Mouse (Mus musculus): ENCODE measurements around the gene Arsa. TPM values are rescaled to one million over a fixed set of nuclear protein-coding genes. Genes with fewer than 3 reads are reported as not detected.

The Arsa gene
- polyA plus RNA-seq, 1 experiment, result 57.7 TPM

DNA sequence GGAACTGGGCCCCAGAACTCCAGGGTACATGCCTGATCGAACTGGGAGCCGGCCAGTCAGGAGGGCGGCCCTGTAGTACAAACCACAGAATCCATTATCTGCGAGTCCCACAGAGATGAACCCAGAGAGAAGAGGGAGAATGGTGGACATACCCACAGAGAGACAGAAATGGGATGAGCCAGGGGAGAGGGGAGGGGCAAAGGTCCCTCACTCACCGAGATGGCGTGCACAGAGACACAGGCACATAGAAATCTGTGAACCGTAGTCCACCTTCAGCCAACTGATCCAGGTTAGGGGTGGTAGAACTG is 2.0 kb downstream of the Arsa start:
- TF ChIP-seq CTCF (IDR thresholded peaks at IDR 0.05; ENCODE audit: insufficient read depth, low read length), result no peak
- TF ChIP-seq POLR2A (IDR thresholded peaks at IDR 0.05; ENCODE audit: borderline replicate concordance, extremely low read depth, low read depth, low read length), result no peak
- H3K4me3 ChIP-seq (replicated peaks; ENCODE audit: extremely low read depth, low read depth, low read length), result peak overlapping the region; percentile 66
- WGBS, result 85% methylated on average over 7 of the region's 7 CpGs
- peaks cover 7% of the 10 kb centered on the region for H3K4me1 ChIP-seq (ENCODE audit: control insufficient read depth, insufficient read depth, low read length)
- no peak for DNase-seq

DNA sequence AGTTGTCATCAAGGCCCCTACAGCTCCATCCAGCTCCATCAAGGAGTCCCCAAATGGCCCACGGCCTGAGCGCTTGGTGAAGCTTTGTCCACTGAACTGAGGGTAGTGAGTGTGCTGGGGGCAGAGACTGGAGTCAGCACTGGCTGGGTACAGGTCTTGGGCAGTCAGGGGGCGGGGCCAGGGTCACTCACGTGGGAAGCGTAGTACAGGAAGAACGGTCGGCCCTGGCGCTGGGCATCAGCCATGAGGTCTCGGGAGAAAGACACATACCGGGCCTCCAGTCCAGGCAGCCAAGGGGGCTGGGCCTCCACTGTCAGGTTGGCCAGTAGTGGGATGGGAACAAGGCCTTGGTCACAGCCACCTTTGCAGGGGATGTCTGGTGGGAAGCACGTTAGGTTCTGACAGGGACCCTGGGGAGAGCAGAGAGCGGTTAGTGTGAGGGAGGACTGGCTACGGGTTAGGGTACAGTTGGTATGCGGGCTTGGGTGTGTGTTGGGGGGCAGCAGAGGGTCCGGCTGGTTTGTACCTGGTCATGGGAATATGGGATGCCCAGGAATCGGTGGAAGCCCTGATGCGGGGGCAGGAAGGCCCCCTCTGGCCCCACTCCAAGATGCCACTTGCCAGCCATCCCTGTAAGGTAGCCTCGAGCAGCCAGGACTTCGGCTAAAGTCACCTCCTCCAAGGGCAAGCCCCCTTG is 2.5 kb downstream of the Arsa start:
- WGBS, result 91% methylated on average over 19 of the region's 19 CpGs
- H3K4me1 ChIP-seq (ENCODE audit: control insufficient read depth, insufficient read depth, low read length), result peaks cover 5% of the 10 kb centered on the region; the same call in 1 of the 2 replicates
- TF ChIP-seq CTCF (IDR thresholded peaks at IDR 0.05; ENCODE audit: insufficient read depth, low read length) (no peak), POLR2A (IDR thresholded peaks at IDR 0.05; ENCODE audit: borderline replicate concordance, extremely low read depth, low read depth, low read length) (no peak)
- DNase-seq, result no peak
- no peak overlapping the region for H3K4me3 ChIP-seq (replicated peaks; ENCODE audit: extremely low read depth, low read depth, low read length)

DNA sequence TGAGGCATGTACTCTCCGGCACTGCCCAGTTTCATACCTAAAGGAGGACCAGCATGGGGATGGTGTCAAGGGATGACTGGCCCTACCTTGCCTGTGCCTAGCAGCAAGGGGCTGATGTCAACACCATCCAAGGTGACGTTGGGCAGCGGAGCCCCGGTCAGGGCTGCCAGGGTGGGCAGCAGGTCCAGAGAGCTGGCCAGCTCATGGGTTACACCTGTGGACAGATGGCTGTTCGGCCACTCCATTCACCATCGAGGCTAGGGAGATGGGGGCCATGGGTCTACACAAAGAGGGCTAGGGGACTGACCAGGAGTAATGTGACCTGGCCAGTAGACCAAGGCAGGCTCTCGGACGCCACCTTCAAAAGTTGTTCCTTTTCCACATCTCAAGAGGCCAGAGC is 3.3 kb downstream of the Arsa start:
- peaks cover 5% of the 10 kb centered on the region; the same call in 1 of the 2 replicates for H3K4me1 ChIP-seq (ENCODE audit: control insufficient read depth, insufficient read depth, low read length)
- H3K4me3 ChIP-seq (replicated peaks; ENCODE audit: extremely low read depth, low read depth, low read length), result no peak overlapping the region
- DNase-seq, result no peak
- TF ChIP-seq CTCF (IDR thresholded peaks at IDR 0.05; ENCODE audit: insufficient read depth, low read length), result no peak
- TF ChIP-seq POLR2A (IDR thresholded peaks at IDR 0.05; ENCODE audit: borderline replicate concordance, extremely low read depth, low read depth, low read length), result no peak
- WGBS, result 96% methylated on average over 8 of the region's 8 CpGs

DNA sequence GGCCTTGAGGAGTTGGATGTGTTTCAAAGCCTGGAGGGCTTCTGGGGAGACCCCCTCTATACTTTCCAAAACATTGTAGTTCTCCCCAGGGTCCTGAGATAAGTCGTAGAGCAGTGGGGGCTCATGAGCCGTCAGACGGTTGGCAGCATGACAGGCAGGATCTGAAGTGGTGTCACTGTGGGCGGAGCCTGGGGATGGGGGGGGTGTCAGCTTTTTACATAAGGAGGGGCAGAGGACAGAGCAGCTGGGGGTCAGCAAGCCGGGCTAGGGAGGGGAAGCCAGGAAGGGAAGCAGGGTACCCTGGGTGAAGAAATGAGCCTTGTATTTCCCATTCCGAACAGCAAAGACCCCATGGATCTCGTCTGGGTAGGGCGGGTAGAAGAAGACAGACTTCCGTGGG is 3.9 kb downstream of the Arsa start:
- DNase-seq, result no peak
- 74% methylated on average over 9 of the region's 9 CpGs for WGBS
- Histone ChIP-seq H3K4me1 (ENCODE audit: control insufficient read depth, insufficient read depth, low read length) (peaks cover 5% of the 10 kb centered on the region; the same call in 1 of the 2 replicates), H3K4me3 (replicated peaks; ENCODE audit: extremely low read depth, low read depth, low read length) (no peak overlapping the region)
- TF ChIP-seq CTCF (IDR thresholded peaks at IDR 0.05; ENCODE audit: insufficient read depth, low read length), result no peak
- TF ChIP-seq POLR2A (IDR thresholded peaks at IDR 0.05; ENCODE audit: borderline replicate concordance, extremely low read depth, low read depth, low read length), result no peak

DNA sequence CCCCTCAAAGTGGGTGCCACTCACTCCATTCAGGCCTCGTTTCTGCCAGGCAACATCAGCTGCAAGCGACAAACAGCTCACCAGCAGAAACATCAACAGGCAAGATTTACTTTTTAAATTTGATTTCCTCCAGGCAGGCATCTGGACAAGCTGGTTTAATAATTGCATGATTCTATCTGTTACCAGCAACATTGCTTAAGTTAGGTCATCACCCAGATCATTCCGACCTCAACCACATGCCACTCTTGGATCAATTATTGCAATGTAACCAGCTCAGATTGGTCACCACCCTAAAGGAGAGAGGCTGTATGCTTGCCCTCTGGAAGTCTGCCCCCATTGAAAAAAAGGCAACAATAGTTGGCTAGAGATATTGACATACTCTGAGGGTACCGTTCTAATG is 5.7 kb downstream of the Arsa start:
- WGBS, result 79% methylated on average over 4 of the region's 4 CpGs
- H3K4me3 ChIP-seq (replicated peaks; ENCODE audit: extremely low read depth, low read depth, low read length), result no peak overlapping the region
- no peak for DNase-seq
- TF ChIP-seq POLR2A (IDR thresholded peaks at IDR 0.05; ENCODE audit: borderline replicate concordance, extremely low read depth, low read depth, low read length), result no peak
- H3K4me1 ChIP-seq (ENCODE audit: control insufficient read depth, insufficient read depth, low read length), result 0 out of 2 replicates have a peak, but pooled peaks cover 3% of the 10 kb centered on the region

DNA sequence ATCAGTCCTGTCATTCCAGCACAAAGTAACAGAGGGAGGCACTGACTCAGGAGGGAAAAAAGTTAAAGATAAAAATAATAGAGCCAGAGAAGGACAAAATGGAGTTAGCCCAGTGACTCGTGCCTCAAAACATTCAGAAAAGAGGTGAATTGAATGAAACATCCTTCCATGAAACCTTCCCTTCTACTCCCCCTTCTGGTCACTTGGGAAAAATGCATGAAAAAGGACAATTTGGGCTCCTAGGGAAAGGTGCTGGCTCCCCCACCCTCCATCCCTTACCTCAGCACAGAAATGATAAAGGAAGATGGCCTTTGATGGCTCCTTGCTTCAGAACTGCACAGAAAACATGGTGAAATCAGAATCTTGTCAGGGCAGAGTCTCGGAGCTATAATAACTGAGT is 8.6 kb downstream of the Arsa start:
- DNase-seq, result no peak
- TF ChIP-seq POLR2A (IDR thresholded peaks at IDR 0.05; ENCODE audit: borderline replicate concordance, extremely low read depth, low read depth, low read length), result no peak
- peak; percentile 20; the same call in 1 of the 2 replicates for TF ChIP-seq CTCF (IDR thresholded peaks at IDR 0.05; ENCODE audit: insufficient read depth, low read length)
- H3K4me3 ChIP-seq (replicated peaks; ENCODE audit: extremely low read depth, low read depth, low read length), result no peak overlapping the region
- 38% methylated on average over 2 of the region's 2 CpGs for whole genome bisulfite sequencing
- H3K4me1 ChIP-seq (ENCODE audit: control insufficient read depth, insufficient read depth, low read length), result no peaks in the 10 kb centered on the region

DNA sequence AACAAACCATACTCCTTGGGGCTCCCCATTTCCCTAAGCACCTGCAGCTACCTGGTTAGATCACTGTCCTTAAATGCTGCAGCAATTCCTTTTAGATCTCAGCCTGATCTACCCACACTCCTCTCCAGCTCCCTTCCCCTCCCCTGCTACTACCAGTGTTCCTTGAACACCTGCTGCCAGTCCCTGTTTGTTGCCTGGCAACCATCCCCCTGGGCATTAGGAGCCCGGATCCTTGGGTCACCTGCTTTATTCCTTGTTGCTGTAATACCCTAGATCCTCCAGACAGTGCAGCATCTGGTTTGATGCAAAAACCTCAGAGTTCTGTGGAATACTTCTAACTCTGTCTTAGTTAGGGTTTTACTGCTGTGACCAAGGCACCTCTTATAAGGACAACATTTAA is 12.2 kb downstream of the Arsa start:
- no peak overlapping the region for H3K4me3 ChIP-seq (replicated peaks; ENCODE audit: extremely low read depth, low read depth, low read length)
- no peaks in the 10 kb centered on the region for H3K4me1 ChIP-seq (ENCODE audit: control insufficient read depth, insufficient read depth, low read length)
- 14% methylated on average over 1 of the region's 1 CpGs for WGBS
- TF ChIP-seq CTCF (IDR thresholded peaks at IDR 0.05; ENCODE audit: insufficient read depth, low read length) (no peak), POLR2A (IDR thresholded peaks at IDR 0.05; ENCODE audit: borderline replicate concordance, extremely low read depth, low read depth, low read length) (no peak)
- DNase-seq, result no peak

DNA sequence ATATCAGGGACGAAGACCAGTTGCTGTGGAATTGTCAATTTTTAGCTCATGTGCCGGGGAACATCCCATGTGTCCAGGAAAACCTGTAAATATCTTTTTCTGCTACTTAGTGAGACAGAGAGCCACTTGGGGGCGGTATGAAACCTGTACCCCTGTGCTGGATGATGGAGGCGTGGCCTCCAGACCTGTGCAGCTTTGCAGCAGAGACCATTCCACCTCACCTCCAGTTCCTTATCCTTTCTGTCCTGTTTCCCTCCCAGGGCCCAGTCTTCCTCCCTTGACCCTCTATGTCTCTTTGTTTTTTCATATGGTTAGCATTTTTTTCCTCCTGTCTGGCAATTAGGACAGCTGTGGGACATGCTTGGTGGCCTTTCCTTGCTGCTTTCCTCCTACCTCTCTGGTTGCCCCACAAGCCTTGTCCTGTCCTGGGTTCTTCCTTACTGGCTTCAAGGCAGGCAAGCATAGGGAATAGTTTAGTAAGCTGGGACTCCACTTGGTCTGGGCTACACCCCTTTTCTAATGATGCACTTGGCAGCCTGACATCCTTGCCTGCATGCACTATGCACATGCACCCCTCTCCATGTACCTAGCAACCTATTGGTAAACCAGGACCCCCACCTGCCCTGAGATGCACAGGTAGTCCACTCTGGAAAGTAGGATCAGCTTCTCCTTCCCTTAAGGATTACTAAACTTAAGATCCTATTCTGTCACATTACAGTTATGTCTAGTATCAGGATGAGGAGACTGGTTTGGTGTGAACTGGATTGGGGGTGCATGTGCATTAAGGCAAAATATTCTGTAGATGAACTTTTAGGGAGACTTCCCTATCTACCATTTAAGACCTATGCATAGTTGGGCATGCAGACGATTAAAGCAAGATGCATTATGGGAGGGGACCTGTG is 13.6 kb downstream of the Arsa start:
- DNase-seq, result no peak
- no peak for TF ChIP-seq POLR2A (IDR thresholded peaks at IDR 0.05; ENCODE audit: borderline replicate concordance, extremely low read depth, low read depth, low read length)
- peak; percentile 41; the same call in 1 of the 2 replicates for TF ChIP-seq CTCF (IDR thresholded peaks at IDR 0.05; ENCODE audit: insufficient read depth, low read length)
- WGBS, result 40% methylated on average over 5 of the region's 5 CpGs
- Histone ChIP-seq H3K4me1 (ENCODE audit: control insufficient read depth, insufficient read depth, low read length) (no peaks in the 10 kb centered on the region), H3K4me3 (replicated peaks; ENCODE audit: extremely low read depth, low read depth, low read length) (no peak overlapping the region)

DNA sequence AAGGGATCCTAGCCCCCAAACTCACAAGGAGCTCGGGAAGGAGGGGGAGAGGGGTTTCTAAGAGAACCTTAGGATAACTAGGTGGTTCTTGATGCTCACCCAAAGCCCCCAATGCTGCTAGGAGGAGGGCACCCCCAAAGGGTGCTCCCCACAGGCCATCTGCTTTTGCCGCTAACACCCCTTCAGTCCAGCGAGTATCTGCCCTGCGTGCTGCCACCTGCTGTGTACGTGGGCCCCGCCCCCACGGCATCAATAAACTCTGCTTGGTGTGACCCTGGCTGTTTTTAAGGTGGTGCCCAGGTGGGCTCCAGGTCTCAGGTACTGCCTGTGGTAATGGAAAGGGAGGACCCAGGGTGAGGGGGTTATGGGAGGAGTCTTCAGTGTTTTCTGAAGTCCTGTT is 15.0 kb downstream of the Arsa start:
- TF ChIP-seq CTCF (IDR thresholded peaks at IDR 0.05; ENCODE audit: insufficient read depth, low read length) (no peak), POLR2A (IDR thresholded peaks at IDR 0.05; ENCODE audit: borderline replicate concordance, extremely low read depth, low read depth, low read length) (no peak)
- DNase-seq, result no peak
- no peak overlapping the region for H3K4me3 ChIP-seq (replicated peaks; ENCODE audit: extremely low read depth, low read depth, low read length)
- 73% methylated on average over 7 of the region's 7 CpGs for WGBS
- H3K4me1 ChIP-seq (ENCODE audit: control insufficient read depth, insufficient read depth, low read length), result no peaks in the 10 kb centered on the region

DNA sequence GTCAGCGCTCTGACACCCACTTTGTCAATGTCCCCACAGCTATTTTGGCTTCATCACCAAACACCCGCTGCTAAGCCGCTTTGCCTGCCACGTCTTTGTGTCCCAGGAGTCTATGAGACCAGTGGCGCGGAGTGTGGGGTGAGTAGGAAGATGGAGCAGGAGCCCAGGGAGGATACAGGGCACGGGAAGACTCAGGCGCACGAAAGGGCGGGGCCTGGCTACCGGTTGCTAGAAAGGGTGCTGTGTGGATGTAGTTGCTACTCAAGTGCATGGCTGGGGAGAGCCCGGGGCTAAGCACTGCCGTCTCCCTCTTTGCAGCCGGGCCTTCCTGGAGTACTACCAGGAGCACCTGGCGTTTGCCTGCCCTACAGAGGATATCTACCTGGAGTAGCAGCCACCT is 15.9 kb downstream of the Arsa start:
- no peaks in the 10 kb centered on the region for H3K4me1 ChIP-seq (ENCODE audit: control insufficient read depth, insufficient read depth, low read length)
- TF ChIP-seq POLR2A (IDR thresholded peaks at IDR 0.05; ENCODE audit: borderline replicate concordance, extremely low read depth, low read depth, low read length) (no peak), CTCF (IDR thresholded peaks at IDR 0.05; ENCODE audit: insufficient read depth, low read length) (no peak)
- no peak overlapping the region for H3K4me3 ChIP-seq (replicated peaks; ENCODE audit: extremely low read depth, low read depth, low read length)
- DNase-seq, result no peak
- 68% methylated on average over 15 of the region's 15 CpGs for WGBS
